Mouse (Mus musculus): ENCODE data around the gene Crk. TPM values are rescaled to one million over a fixed set of nuclear protein-coding genes. Genes with fewer than 3 reads are reported as not detected.

The Crk gene
- polyA plus RNA-seq, 1 experiment, result 39.3 TPM

DNA sequence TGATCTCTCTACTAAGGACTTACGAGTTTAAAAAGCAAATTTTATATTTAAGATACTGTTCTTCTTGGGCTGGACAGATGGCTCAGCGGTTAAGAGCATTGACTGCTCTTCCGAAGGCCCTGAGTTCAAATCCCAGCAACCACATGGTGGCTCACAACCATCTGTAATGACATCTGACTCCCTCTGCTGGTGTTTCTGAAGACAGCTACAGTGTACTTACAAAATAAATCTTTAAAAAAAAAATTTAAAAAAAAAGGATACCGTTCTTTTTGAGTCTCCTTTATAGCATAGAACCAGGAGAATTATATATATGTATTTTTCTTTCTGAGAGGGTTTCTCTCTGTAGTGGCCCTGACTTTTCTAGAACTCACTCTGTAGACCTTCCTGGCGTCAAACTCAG is 21.5 kb downstream of the Crk start:
- H3K4me3 ChIP-seq (ENCODE audit: insufficient read depth, poor library complexity, severe bottlenecking), result no peak overlapping the region
- no peak overlapping the region for H3ac ChIP-seq (ENCODE audit: control insufficient read depth, insufficient read length, low read depth)

DNA sequence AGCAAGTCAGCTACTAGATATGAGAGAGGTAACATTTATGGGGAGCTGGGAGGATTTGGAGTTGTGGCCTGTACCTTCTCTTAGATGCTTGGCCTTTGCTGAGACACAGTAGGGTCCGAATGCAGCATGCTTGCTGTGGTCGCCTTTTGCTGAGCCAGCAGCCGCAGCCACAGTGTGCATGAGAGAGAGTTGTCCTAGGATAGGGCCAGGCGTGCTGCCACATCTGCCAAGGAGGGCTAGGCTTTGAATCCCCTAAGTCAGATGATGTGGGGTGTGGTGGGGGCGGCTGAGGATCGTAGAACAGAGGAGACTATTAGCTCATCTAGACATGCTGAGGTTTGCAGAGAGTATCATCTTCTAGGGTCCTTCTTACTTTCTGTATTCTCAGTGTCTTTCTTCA is 23.7 kb downstream of the Crk start:
- peaks cover 89% of the 10 kb centered on the region for H3K36me3 ChIP-seq (ENCODE audit: control insufficient read depth, insufficient read depth)
- peaks cover 33% of the 10 kb centered on the region for H3K79me3 ChIP-seq (ENCODE audit: low read depth)

More for the DNA sequence above, 21.5 kb downstream of the Crk start:
- Histone ChIP-seq H3K36me3 (ENCODE audit: control insufficient read depth, insufficient read depth) (peaks cover 99% of the 10 kb centered on the region), H3K27me3 (ENCODE audit: control insufficient read depth, insufficient read depth, insufficient read length) (no peaks in the 10 kb centered on the region), H3K79me2 (ENCODE audit: control insufficient read depth, insufficient read depth) (peaks cover 95% of the 10 kb centered on the region), H3K79me3 (ENCODE audit: low read depth) (peaks cover 54% of the 10 kb centered on the region)
- TF ChIP-seq USF1 (IDR thresholded peaks at IDR 0.05; ENCODE audit: low read depth), result no peak
- TF ChIP-seq MAX (IDR thresholded peaks at IDR 0.05), result no peak
- no peak for TF ChIP-seq FOSL1 (IDR thresholded peaks at IDR 0.05; ENCODE audit: insufficient read depth, low read length, poor library complexity, severe bottlenecking)
- no peak for TF ChIP-seq MYOG (IDR thresholded peaks at IDR 0.05; ENCODE audit: control insufficient read depth, extremely low read depth, insufficient read length)
- no peak for TF ChIP-seq CTCF (IDR thresholded peaks at IDR 0.05; ENCODE audit: control insufficient read depth, insufficient read depth, insufficient read length)
- TF ChIP-seq CEBPB (IDR thresholded peaks at IDR 0.05; ENCODE audit: low read depth), result no peak
- no peak for TF ChIP-seq MYOD1 (IDR thresholded peaks at IDR 0.05; ENCODE audit: control insufficient read depth, insufficient read length, low read depth)

DNA sequence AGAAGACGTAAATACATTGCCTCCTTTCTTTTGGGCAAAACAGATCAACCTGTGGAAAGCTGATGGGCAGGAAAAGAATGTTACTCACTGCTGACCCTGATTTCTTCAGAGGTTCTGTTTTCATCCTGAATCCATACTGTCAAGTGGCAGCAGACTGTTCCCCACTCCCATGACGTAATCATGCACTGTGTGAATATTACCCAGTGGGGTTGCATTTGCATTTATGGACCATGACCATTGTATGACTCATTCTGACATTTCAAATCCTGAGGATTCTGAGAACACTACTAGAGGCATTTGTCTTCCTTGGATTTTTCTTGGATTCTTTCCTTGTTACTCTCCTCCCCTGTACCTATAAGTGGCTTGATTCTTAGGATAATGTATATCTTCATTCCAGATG is 24.7 kb downstream of the Crk start:
- TF ChIP-seq MYOD1 (IDR thresholded peaks at IDR 0.05; ENCODE audit: control insufficient read depth, insufficient read length, low read depth) (no peak), FOSL1 (IDR thresholded peaks at IDR 0.05; ENCODE audit: insufficient read depth, low read length, poor library complexity, severe bottlenecking) (no peak), CEBPB (IDR thresholded peaks at IDR 0.05; ENCODE audit: low read depth) (peak; percentile 59)
- H3K36me3 ChIP-seq (ENCODE audit: control insufficient read depth, insufficient read depth), result peaks cover 79% of the 10 kb centered on the region

More for the DNA sequence above, 23.7 kb downstream of the Crk start:
- Histone ChIP-seq H3K79me2 (ENCODE audit: control insufficient read depth, insufficient read depth) (peaks cover 73% of the 10 kb centered on the region), H3K4me3 (ENCODE audit: insufficient read depth, poor library complexity, severe bottlenecking) (no peak overlapping the region), H3K27me3 (ENCODE audit: control insufficient read depth, insufficient read depth, insufficient read length) (no peaks in the 10 kb centered on the region), H3ac (ENCODE audit: control insufficient read depth, insufficient read length, low read depth) (no peak overlapping the region)
- TF ChIP-seq MYOD1 (IDR thresholded peaks at IDR 0.05; ENCODE audit: control insufficient read depth, insufficient read length, low read depth), result no peak
- no peak for TF ChIP-seq USF1 (IDR thresholded peaks at IDR 0.05; ENCODE audit: low read depth)
- TF ChIP-seq CEBPB (IDR thresholded peaks at IDR 0.05; ENCODE audit: low read depth), result no peak

DNA sequence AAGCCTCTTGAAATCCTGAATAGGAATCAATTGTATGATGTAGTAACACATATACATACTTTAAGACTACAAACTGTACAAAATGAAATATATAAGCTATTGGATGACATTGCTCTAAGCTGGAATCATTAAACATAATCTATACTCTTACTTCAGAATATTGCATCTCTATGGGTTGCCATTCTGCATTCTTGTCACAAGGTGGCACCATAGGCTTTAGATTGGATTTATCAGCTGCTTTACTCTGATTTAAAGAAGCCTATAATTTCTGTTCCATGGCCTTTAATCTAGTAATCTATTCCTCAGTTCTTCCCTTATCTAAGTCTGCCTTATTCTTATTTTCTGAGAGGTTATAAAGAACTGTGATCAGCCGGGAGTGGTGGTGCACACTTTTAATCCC is 34.9 kb downstream of the Crk start:
- no peak for TF ChIP-seq FOSL1 (IDR thresholded peaks at IDR 0.05; ENCODE audit: insufficient read depth, low read length, poor library complexity, severe bottlenecking)
- TF ChIP-seq MYOD1 (IDR thresholded peaks at IDR 0.05; ENCODE audit: control insufficient read depth, insufficient read length, low read depth), result no peak
- TF ChIP-seq MAX (IDR thresholded peaks at IDR 0.05), result no peak
- no peak for TF ChIP-seq MYOG (IDR thresholded peaks at IDR 0.05; ENCODE audit: control insufficient read depth, extremely low read depth, insufficient read length)
- TF ChIP-seq USF1 (IDR thresholded peaks at IDR 0.05; ENCODE audit: low read depth), result no peak
- TF ChIP-seq CTCF (IDR thresholded peaks at IDR 0.05; ENCODE audit: control insufficient read depth, insufficient read depth, insufficient read length), result no peak
- TF ChIP-seq CEBPB (IDR thresholded peaks at IDR 0.05; ENCODE audit: low read depth), result no peak
- no peaks in the 10 kb centered on the region for H3K79me3 ChIP-seq (ENCODE audit: low read depth)

More for the DNA sequence above, 24.7 kb downstream of the Crk start:
- Histone ChIP-seq H3ac (ENCODE audit: control insufficient read depth, insufficient read length, low read depth) (no peak overlapping the region), H3K4me3 (ENCODE audit: insufficient read depth, poor library complexity, severe bottlenecking) (no peak overlapping the region), H3K79me2 (ENCODE audit: control insufficient read depth, insufficient read depth) (peaks cover 63% of the 10 kb centered on the region), H3K79me3 (ENCODE audit: low read depth) (peaks cover 24% of the 10 kb centered on the region), H3K27me3 (ENCODE audit: control insufficient read depth, insufficient read depth, insufficient read length) (no peaks in the 10 kb centered on the region)

DNA sequence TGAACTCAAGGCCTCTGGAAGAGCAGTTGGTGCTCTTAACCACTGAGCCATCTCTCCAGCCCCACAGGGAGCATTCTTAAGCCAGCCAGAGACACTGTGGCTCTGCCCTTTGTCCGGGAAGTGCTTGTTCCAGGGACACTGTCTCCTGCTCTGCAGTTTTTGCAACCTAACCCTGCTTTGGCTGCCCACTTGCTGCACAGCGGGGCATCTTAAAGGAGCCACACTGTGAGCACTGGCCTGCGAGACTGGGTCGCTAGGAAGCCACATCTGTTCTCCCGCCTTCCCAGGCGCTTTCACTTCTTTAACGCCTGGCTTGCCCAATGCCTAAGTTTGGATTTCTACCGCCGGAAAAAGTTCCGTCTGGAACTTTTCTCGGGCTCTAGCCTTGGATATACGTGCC is 36.5 kb downstream of the Crk start:
- Histone ChIP-seq H3K27me3 (ENCODE audit: control insufficient read depth, insufficient read depth, insufficient read length) (no peaks in the 10 kb centered on the region), H3K79me2 (ENCODE audit: control insufficient read depth, insufficient read depth) (no peaks in the 10 kb centered on the region), H3K36me3 (ENCODE audit: control insufficient read depth, insufficient read depth) (no peaks in the 10 kb centered on the region), H3K79me3 (ENCODE audit: low read depth) (no peaks in the 10 kb centered on the region), H3K4me3 (ENCODE audit: insufficient read depth, poor library complexity, severe bottlenecking) (no peak overlapping the region), H3ac (ENCODE audit: control insufficient read depth, insufficient read length, low read depth) (no peak overlapping the region)
- TF ChIP-seq CEBPB (IDR thresholded peaks at IDR 0.05; ENCODE audit: low read depth) (no peak), MYOG (IDR thresholded peaks at IDR 0.05; ENCODE audit: control insufficient read depth, extremely low read depth, insufficient read length) (no peak), FOSL1 (IDR thresholded peaks at IDR 0.05; ENCODE audit: insufficient read depth, low read length, poor library complexity, severe bottlenecking) (no peak), USF1 (IDR thresholded peaks at IDR 0.05; ENCODE audit: low read depth) (no peak), CTCF (IDR thresholded peaks at IDR 0.05; ENCODE audit: control insufficient read depth, insufficient read depth, insufficient read length) (no peak), MYOD1 (IDR thresholded peaks at IDR 0.05; ENCODE audit: control insufficient read depth, insufficient read length, low read depth) (no peak), MAX (IDR thresholded peaks at IDR 0.05) (no peak)

More for the DNA sequence above, 34.9 kb downstream of the Crk start:
- Histone ChIP-seq H3K4me3 (ENCODE audit: insufficient read depth, poor library complexity, severe bottlenecking) (no peak overlapping the region), H3K79me2 (ENCODE audit: control insufficient read depth, insufficient read depth) (no peaks in the 10 kb centered on the region), H3K27me3 (ENCODE audit: control insufficient read depth, insufficient read depth, insufficient read length) (no peaks in the 10 kb centered on the region), H3ac (ENCODE audit: control insufficient read depth, insufficient read length, low read depth) (no peak overlapping the region), H3K36me3 (ENCODE audit: control insufficient read depth, insufficient read depth) (no peaks in the 10 kb centered on the region)

DNA sequence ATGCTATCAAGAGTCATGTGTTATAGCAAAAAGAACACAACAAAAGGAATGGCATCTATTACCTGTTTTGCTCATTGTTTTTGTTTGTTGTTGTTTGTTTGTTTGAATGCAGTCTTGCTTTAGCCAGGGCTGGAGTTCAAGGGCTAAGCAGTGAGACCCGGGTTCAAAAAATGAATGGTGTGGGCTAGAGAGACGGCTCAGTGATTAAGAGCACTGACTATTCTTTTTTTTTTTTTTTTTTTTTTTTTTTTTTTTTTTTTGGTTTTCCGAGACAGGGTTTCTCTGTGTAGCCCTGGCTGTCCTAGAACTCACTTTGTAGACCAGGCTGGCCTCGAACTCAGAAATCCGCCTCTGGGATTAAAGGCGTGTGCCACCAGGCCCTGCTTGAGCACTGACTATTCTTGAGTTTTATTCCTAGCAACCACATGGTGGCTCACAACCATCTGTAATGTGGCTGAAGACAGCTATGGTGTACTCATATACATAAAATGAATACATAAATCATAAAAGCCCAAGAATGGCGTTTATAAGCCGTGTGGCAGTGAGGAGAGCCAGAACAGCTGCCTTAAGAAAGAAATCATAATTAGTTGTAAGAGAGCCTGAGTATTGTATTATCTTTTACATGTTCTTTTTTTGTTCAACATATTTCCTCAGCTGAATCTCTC is 37.7 kb downstream of the Crk start:
- TF ChIP-seq MYOG (IDR thresholded peaks at IDR 0.05; ENCODE audit: control insufficient read depth, extremely low read depth, insufficient read length), result no peak
- no peak for TF ChIP-seq CEBPB (IDR thresholded peaks at IDR 0.05; ENCODE audit: low read depth)
- no peak for TF ChIP-seq CTCF (IDR thresholded peaks at IDR 0.05; ENCODE audit: control insufficient read depth, insufficient read depth, insufficient read length)
- TF ChIP-seq MAX (IDR thresholded peaks at IDR 0.05), result no peak
- TF ChIP-seq USF1 (IDR thresholded peaks at IDR 0.05; ENCODE audit: low read depth), result no peak
- no peak for TF ChIP-seq MYOD1 (IDR thresholded peaks at IDR 0.05; ENCODE audit: control insufficient read depth, insufficient read length, low read depth)
- no peak for TF ChIP-seq FOSL1 (IDR thresholded peaks at IDR 0.05; ENCODE audit: insufficient read depth, low read length, poor library complexity, severe bottlenecking)
- H3K4me3 ChIP-seq (ENCODE audit: insufficient read depth, poor library complexity, severe bottlenecking), result no peak overlapping the region
- H3K27me3 ChIP-seq (ENCODE audit: control insufficient read depth, insufficient read depth, insufficient read length), result no peaks in the 10 kb centered on the region
- no peaks in the 10 kb centered on the region for H3K79me2 ChIP-seq (ENCODE audit: control insufficient read depth, insufficient read depth)
- no peak overlapping the region for H3ac ChIP-seq (ENCODE audit: control insufficient read depth, insufficient read length, low read depth)
- H3K79me3 ChIP-seq (ENCODE audit: low read depth), result no peaks in the 10 kb centered on the region
- no peaks in the 10 kb centered on the region for H3K36me3 ChIP-seq (ENCODE audit: control insufficient read depth, insufficient read depth)

Data from C2C12 (cell line).